ENCODE assay signal across 12 mouse cellular contexts in the genomic region with DNA sequence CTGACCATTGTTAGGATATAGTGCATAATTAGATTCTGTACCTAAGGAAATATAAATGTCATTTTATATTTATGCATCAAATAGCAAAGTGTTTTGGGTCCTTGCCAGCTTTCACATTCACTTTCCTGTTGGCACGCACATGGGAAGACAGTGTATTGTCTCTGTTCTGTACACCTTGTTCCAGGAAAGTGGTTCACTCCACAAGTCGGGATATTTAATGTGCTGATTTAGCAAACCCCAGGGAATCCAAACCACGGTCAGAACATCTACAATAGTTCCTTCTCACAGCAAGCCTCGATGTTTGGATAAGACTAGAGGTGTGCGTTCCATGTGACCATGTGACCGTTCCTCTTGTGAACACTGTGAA. TPM values are rescaled to one million over a fixed set of nuclear protein-coding genes. Genes with fewer than 3 reads are reported as not detected.
DNase-seq lines count a peak whose midpoint lies in the region; ATAC-seq and TF ChIP-seq lines count a peak whose summit lies in the region.
"Had no signal": no experiment of that assay in that cellular context is flagged by ENCODE, and none has a peak within 500 bp of the region (broad histone marks: within the 10 kb centered on the region; RNA-seq: fewer than 3 reads in every experiment).

No protein-coding gene starts in this region.

- H3K9me3 ChIP-seq in heart, postnatal 0 days (replicated peaks; ENCODE audit: control insufficient read depth, low read length) = no peaks in the 10 kb centered on the region
- H3K9me3 ChIP-seq in heart, embryonic 12.5 days (replicated peaks) = no peaks in the 10 kb centered on the region
- H3K9me3 ChIP-seq in lung, embryonic 15.5 days = no peaks in the 10 kb centered on the region
- H3K9me3 ChIP-seq in lung, embryonic 16.5 days (ENCODE audit: control insufficient read depth, low read length) = no peaks in the 10 kb centered on the region
- H3K9me3 ChIP-seq: embryonic facial prominence, embryonic 13.5 days; limb, embryonic 10.5 days had no signal

- DNase-seq in heart, postnatal 0 days (ENCODE audit: low spot score) = no peak
- no peak for DNase-seq in lung, adult 2 months
- no peak for DNase-seq in ovary, postnatal 14 days (ENCODE audit: low spot score)
- DNase-seq: cerebellum, postnatal 14 days; thymus, postnatal 36 days had no signal

- no peaks in the 10 kb centered on the region for H3K27me3 ChIP-seq in heart, postnatal 0 days (ENCODE audit: control insufficient read depth, insufficient read depth, low read length)
- H3K27me3 ChIP-seq in heart, embryonic 12.5 days (replicated peaks) = no peaks in the 10 kb centered on the region
- H3K27me3 ChIP-seq in lung, embryonic 15.5 days = no peaks in the 10 kb centered on the region
- H3K27me3 ChIP-seq in lung, embryonic 16.5 days (ENCODE audit: control insufficient read depth, insufficient read depth, low read depth, low read length) = no peaks in the 10 kb centered on the region
- H3K27me3 ChIP-seq in small intestine, adult 2 months (ENCODE audit: control insufficient read depth, insufficient read depth, low read length) = no peaks in the 10 kb centered on the region
- H3K27me3 ChIP-seq: embryonic facial prominence, embryonic 13.5 days had no signal

- TF ChIP-seq EP300 in heart, postnatal 0 days (IDR thresholded peaks at IDR 0.05; ENCODE audit: low read depth) = peak; percentile 92

- no peak for TF ChIP-seq CTCF in heart, postnatal 0 days (IDR thresholded peaks at IDR 0.05; ENCODE audit: low read depth)
- no peak for TF ChIP-seq CTCF in lung, adult 2 months (IDR thresholded peaks at IDR 0.05; ENCODE audit: insufficient read depth, low read length)
- TF ChIP-seq CTCF in small intestine, adult 2 months (IDR thresholded peaks at IDR 0.05; ENCODE audit: extremely low read depth, insufficient read length, insufficient replicate concordance, low read depth, low read length) = no peak

- ATAC-seq in heart, postnatal 0 days (ENCODE audit: insufficient read depth, low read depth) = peak; percentile 60
- no peak for ATAC-seq in heart, embryonic 12.5 days (ENCODE audit: insufficient number of reproducible peaks, low FRiP score)
- ATAC-seq in lung, embryonic 15.5 days (ENCODE audit: borderline replicate concordance, extremely low read depth, low FRiP score, low TSS enrichment) = 0 out of 2 replicates have a peak, but pooled peaks have one; percentile 8
- peak; percentile 49 for ATAC-seq in lung, embryonic 16.5 days (ENCODE audit: low read depth)
- ATAC-seq: CD4-positive, CD25-positive, alpha-beta regulatory T cell, adult 4 months had no signal

- H3K4me2 ChIP-seq in heart, postnatal 0 days (ENCODE audit: low read depth, low read length) = no peak overlapping the region
- no peak overlapping the region for H3K4me2 ChIP-seq in heart, embryonic 12.5 days
- H3K4me2 ChIP-seq in lung, embryonic 15.5 days = no peak overlapping the region
- H3K4me2 ChIP-seq in lung, embryonic 16.5 days (ENCODE audit: low read depth, low read length) = 0 out of 2 replicates have a peak overlapping the region, but pooled peaks have one; percentile 8
- H3K4me2 ChIP-seq: embryonic facial prominence, embryonic 13.5 days had no signal

- no peaks in the 10 kb centered on the region for H3K4me1 ChIP-seq in heart, postnatal 0 days (ENCODE audit: control insufficient read depth, insufficient read depth)
- H3K4me1 ChIP-seq in heart, embryonic 12.5 days (replicated peaks) = no peaks in the 10 kb centered on the region
- no peaks in the 10 kb centered on the region for H3K4me1 ChIP-seq in lung, embryonic 15.5 days
- peaks cover 6% of the 10 kb centered on the region; the same call in 1 of the 2 replicates for H3K4me1 ChIP-seq in lung, adult 2 months (ENCODE audit: control insufficient read depth, insufficient read depth, low read length)
- H3K4me1 ChIP-seq in lung, embryonic 16.5 days (replicated peaks; ENCODE audit: control insufficient read depth, insufficient read depth, low read length) = peaks cover 12% of the 10 kb centered on the region; the same call in 1 of the 2 replicates
- H3K4me1 ChIP-seq in small intestine, adult 2 months (ENCODE audit: control insufficient read depth, insufficient read depth, insufficient read length, low read length) = no peaks in the 10 kb centered on the region; the same call in 1 of the 2 replicates
- H3K4me1 ChIP-seq: embryonic facial prominence, embryonic 13.5 days; limb, embryonic 10.5 days had no signal

- 67% methylated on average over 6 of the region's 6 CpGs for WGBS in heart, postnatal 0 days
- WGBS in heart, embryonic 12.5 days = 86% methylated on average over 6 of the region's 6 CpGs
- WGBS in lung, embryonic 15.5 days = 53% methylated on average over 6 of the region's 6 CpGs
- 37% methylated on average over 6 of the region's 6 CpGs for WGBS in lung, adult 2 months
- WGBS in lung, embryonic 16.5 days = 46% methylated on average over 6 of the region's 6 CpGs
- WGBS in small intestine, adult 2 months = 54% methylated on average over 6 of the region's 6 CpGs

- H3K4me3 ChIP-seq in heart, postnatal 0 days (ENCODE audit: low read depth, low read length) = no peak overlapping the region
- H3K4me3 ChIP-seq in heart, embryonic 12.5 days = no peak overlapping the region
- no peak overlapping the region for H3K4me3 ChIP-seq in lung, embryonic 15.5 days
- no peak overlapping the region for H3K4me3 ChIP-seq in lung, adult 2 months (replicated peaks; ENCODE audit: extremely low read depth, low read depth, low read length)
- no peak overlapping the region for H3K4me3 ChIP-seq in lung, embryonic 16.5 days (ENCODE audit: low read length)
- H3K4me3 ChIP-seq in small intestine, adult 2 months (ENCODE audit: low read depth, low read length) = no peak overlapping the region
- H3K4me3 ChIP-seq: embryonic facial prominence, embryonic 13.5 days; limb, embryonic 10.5 days had no signal

- no peak overlapping the region for H3K9ac ChIP-seq in heart, postnatal 0 days (replicated peaks; ENCODE audit: low read depth, low read length)
- H3K9ac ChIP-seq in heart, embryonic 12.5 days = no peak overlapping the region
- no peak overlapping the region for H3K9ac ChIP-seq in lung, embryonic 15.5 days
- H3K9ac ChIP-seq in lung, embryonic 16.5 days (ENCODE audit: low read length) = no peak overlapping the region
- H3K9ac ChIP-seq: embryonic facial prominence, embryonic 13.5 days had no signal

- peaks cover 40% of the 10 kb centered on the region for H3K36me3 ChIP-seq in heart, postnatal 0 days (replicated peaks; ENCODE audit: control insufficient read depth, insufficient read depth, low read length)
- peaks cover 57% of the 10 kb centered on the region for H3K36me3 ChIP-seq in heart, embryonic 12.5 days
- H3K36me3 ChIP-seq in lung, embryonic 15.5 days = peaks cover 36% of the 10 kb centered on the region
- peaks cover 33% of the 10 kb centered on the region for H3K36me3 ChIP-seq in lung, embryonic 16.5 days (ENCODE audit: control insufficient read depth, insufficient read depth, low read length)
- H3K36me3 ChIP-seq in small intestine, adult 2 months (ENCODE audit: control insufficient read depth, insufficient read depth, low read length) = peaks cover 11% of the 10 kb centered on the region

- no peak overlapping the region for H3K27ac ChIP-seq in heart, postnatal 0 days (ENCODE audit: low read depth)
- no peak overlapping the region for H3K27ac ChIP-seq in heart, embryonic 12.5 days (ENCODE audit: poor library complexity, severe bottlenecking)
- peak overlapping the region; percentile 37; the same call in 1 of the 2 replicates for H3K27ac ChIP-seq in lung, embryonic 15.5 days
- H3K27ac ChIP-seq in lung, embryonic 16.5 days (ENCODE audit: low read length) = peak overlapping the region; percentile 82
- peak overlapping the region; percentile 2; the same call in 1 of the 2 replicates for H3K27ac ChIP-seq in small intestine, adult 2 months (ENCODE audit: insufficient read depth, low read depth, low read length)
- H3K27ac ChIP-seq: embryonic facial prominence, embryonic 13.5 days; limb, embryonic 10.5 days had no signal

- no peak for TF ChIP-seq POLR2A in lung, adult 2 months (IDR thresholded peaks at IDR 0.05; ENCODE audit: borderline replicate concordance, extremely low read depth, low read depth, low read length)
- no peak for TF ChIP-seq POLR2A in small intestine, adult 2 months (IDR thresholded peaks at IDR 0.05; ENCODE audit: low read depth, low read length)

RNA-seq across cellular contexts. Expression of a gene that starts 7.7 kb away (rescaled TPM):
- total RNA-seq in heart, postnatal 0 days (2014; rRNA removed; ENCODE audit: low replicate concordance) = 797 and 949 TPM in 2 replicates
- polyA plus RNA-seq in heart, postnatal 0 days (2015; fragmentation: Nextera tagmentation; extraction: Ambion mirVana) = 1,243 and 1,339 TPM in 2 replicates
- 580 TPM in 2 replicates for polyA plus RNA-seq in heart, embryonic 12.5 days (2016; fragmentation: Nextera tagmentation; extraction: Ambion mirVana)
- 336 and 356 TPM in 2 replicates for polyA plus RNA-seq in lung, embryonic 15.5 days (2015; fragmentation: Nextera tagmentation; extraction: Ambion mirVana)
- polyA plus RNA-seq in lung, adult 2 months (2012; rRNA removed) = 134 and 135 TPM in 2 replicates
- polyA plus RNA-seq in lung, embryonic 16.5 days (2015; fragmentation: Nextera tagmentation; extraction: Ambion mirVana) = 350 and 370 TPM in 2 replicates
- 58.2 and 89.7 TPM in 2 replicates for polyA plus RNA-seq in small intestine, adult 2 months (2012; rRNA removed)

RNA-seq across cellular contexts. Expression of a gene that starts 20.7 kb away (rescaled TPM):
- 9.9 and 20.1 TPM in 2 replicates for total RNA-seq in heart, postnatal 0 days (2014; rRNA removed; ENCODE audit: low replicate concordance)
- 11.3 and 12.9 TPM in 2 replicates for polyA plus RNA-seq in heart, postnatal 0 days (2015; fragmentation: Nextera tagmentation; extraction: Ambion mirVana)
- polyA plus RNA-seq in heart, embryonic 12.5 days (2016; fragmentation: Nextera tagmentation; extraction: Ambion mirVana) = 35.0 and 38.7 TPM in 2 replicates
- polyA plus RNA-seq in lung, embryonic 15.5 days (2015; fragmentation: Nextera tagmentation; extraction: Ambion mirVana) = 42.8 and 44.0 TPM in 2 replicates
- polyA plus RNA-seq in lung, adult 2 months (2012; rRNA removed) = 7.4 and 9.3 TPM in 2 replicates
- polyA plus RNA-seq in lung, embryonic 16.5 days (2015; fragmentation: Nextera tagmentation; extraction: Ambion mirVana) = 42.4 and 44.3 TPM in 2 replicates
- 3.7 and 6.4 TPM in 2 replicates for polyA plus RNA-seq in small intestine, adult 2 months (2012; rRNA removed)

RNA-seq across cellular contexts. Expression of a gene that starts 25.5 kb away (rescaled TPM):
- total RNA-seq in heart, postnatal 0 days (2014; rRNA removed; ENCODE audit: low replicate concordance) = 1.0 and 1.9 TPM in 2 replicates
- polyA plus RNA-seq in heart, postnatal 0 days (2015; fragmentation: Nextera tagmentation; extraction: Ambion mirVana) = 3.9 and 4.3 TPM in 2 replicates
- polyA plus RNA-seq in heart, embryonic 12.5 days (2016; fragmentation: Nextera tagmentation; extraction: Ambion mirVana) = 0.34 and 0.63 TPM in 2 replicates
- polyA plus RNA-seq in lung, embryonic 15.5 days (2015; fragmentation: Nextera tagmentation; extraction: Ambion mirVana) = 0.91 and 1.4 TPM in 2 replicates
- 72.8 and 95.2 TPM in 2 replicates for polyA plus RNA-seq in lung, adult 2 months (2012; rRNA removed)
- 1.2 and 1.6 TPM in 2 replicates for polyA plus RNA-seq in lung, embryonic 16.5 days (2015; fragmentation: Nextera tagmentation; extraction: Ambion mirVana)
- 2.8 and 4.2 TPM in 2 replicates for polyA plus RNA-seq in small intestine, adult 2 months (2012; rRNA removed)

RNA-seq across cellular contexts. Expression of a gene that starts 59.1 kb away (rescaled TPM):
- not detected in 2 replicates for total RNA-seq in heart, postnatal 0 days (2014; rRNA removed; ENCODE audit: low replicate concordance)
- 0.34 and 0.62 TPM in 2 replicates for polyA plus RNA-seq in heart, postnatal 0 days (2015; fragmentation: Nextera tagmentation; extraction: Ambion mirVana)
- polyA plus RNA-seq in heart, embryonic 12.5 days (2016; fragmentation: Nextera tagmentation; extraction: Ambion mirVana) = 0.24 and 0.96 TPM in 2 replicates
- polyA plus RNA-seq in lung, embryonic 15.5 days (2015; fragmentation: Nextera tagmentation; extraction: Ambion mirVana) = 6.3 and 8.1 TPM in 2 replicates
- polyA plus RNA-seq in lung, adult 2 months (2012; rRNA removed) = 4.0 and 6.7 TPM in 2 replicates
- 8.9 and 9.9 TPM in 2 replicates for polyA plus RNA-seq in lung, embryonic 16.5 days (2015; fragmentation: Nextera tagmentation; extraction: Ambion mirVana)
- polyA plus RNA-seq in small intestine, adult 2 months (2012; rRNA removed) = 2.6 and 6.2 TPM in 2 replicates

RNA-seq across cellular contexts. Expression of a gene that starts 59.9 kb away (rescaled TPM):
- 0.97 and 3.4 TPM in 2 replicates for total RNA-seq in heart, postnatal 0 days (2014; rRNA removed; ENCODE audit: low replicate concordance)
- 1.9 and 3.1 TPM in 2 replicates for polyA plus RNA-seq in heart, postnatal 0 days (2015; fragmentation: Nextera tagmentation; extraction: Ambion mirVana)
- 4.0 and 4.9 TPM in 2 replicates for polyA plus RNA-seq in heart, embryonic 12.5 days (2016; fragmentation: Nextera tagmentation; extraction: Ambion mirVana)
- polyA plus RNA-seq in lung, embryonic 15.5 days (2015; fragmentation: Nextera tagmentation; extraction: Ambion mirVana) = 4.8 and 5.1 TPM in 2 replicates
- polyA plus RNA-seq in lung, adult 2 months (2012; rRNA removed) = 7.9 and 11.5 TPM in 2 replicates
- 5.5 and 5.8 TPM in 2 replicates for polyA plus RNA-seq in lung, embryonic 16.5 days (2015; fragmentation: Nextera tagmentation; extraction: Ambion mirVana)
- polyA plus RNA-seq in small intestine, adult 2 months (2012; rRNA removed) = 2.8 and 7.3 TPM in 2 replicates

Comparison
In these comparisons a context has a peak if more than half of its experiments do, and no peak if none do; other contexts are left out.
1. RNA of a gene that starts 25.5 kb away (polyA plus RNA-seq): 72.8 to 95.2 TPM in lung, adult 2 months; 3.9 to 4.3 TPM in heart, postnatal 0 days, 2.8 to 4.2 TPM in small intestine, adult 2 months, 1.2 to 1.6 TPM in lung, embryonic 16.5 days, 0.91 to 1.4 TPM in lung, embryonic 15.5 days and 0.34 to 0.63 TPM in heart, embryonic 12.5 days; every median in the first group is over 10 times any median in the second.
2. H3K27ac ChIP-seq: peak in lung, embryonic 15.5 days (single experiment), lung, embryonic 16.5 days (single experiment) and small intestine, adult 2 months (single experiment); none in heart, postnatal 0 days (single experiment) and heart, embryonic 12.5 days (single experiment).